8 mouse cellular contexts compared by ENCODE assay signal in the genomic region with DNA sequence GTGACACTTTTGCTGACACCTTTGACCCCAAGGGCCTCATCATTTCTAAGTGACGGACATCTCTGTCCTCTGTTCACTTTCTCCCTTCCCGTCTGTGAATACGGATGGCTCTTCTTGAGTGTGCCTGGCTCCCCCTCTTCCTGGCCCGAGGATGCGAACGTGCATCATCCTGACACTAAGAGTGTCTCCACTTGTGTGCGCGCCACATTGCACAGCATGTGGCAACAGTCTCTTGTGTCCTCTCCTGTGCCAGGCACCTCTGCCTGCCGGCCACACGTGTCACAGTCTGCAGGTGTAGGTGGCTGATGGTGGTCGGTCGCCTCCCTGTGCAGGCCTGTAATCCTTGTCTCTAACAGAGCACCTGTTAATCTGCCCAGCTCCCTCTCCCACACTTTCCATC. TPM values are rescaled to one million over a fixed set of nuclear protein-coding genes. Genes with fewer than 3 reads are reported as not detected.
DNase-seq lines count a peak whose midpoint lies in the region; ATAC-seq and TF ChIP-seq lines count a peak whose summit lies in the region.

No protein-coding gene starts in this region.

- H3K9ac ChIP-seq in liver, embryonic 15.5 days: no peak overlapping the region
- H3K9ac ChIP-seq in stomach, postnatal 0 days (ENCODE audit: low read length): no peak overlapping the region

- DNase-seq in heart, embryonic 10.5 days (ENCODE audit: low spot score): no peak
- DNase-seq in heart, postnatal 4 days: no peak
- DNase-seq in thymus, adult 2 months: no peak
- DNase-seq in thymus, postnatal 25 days: no peak
- DNase-seq in stomach, postnatal 0 days (ENCODE audit: low spot score): no peak
- no peak for DNase-seq in frontal cortex, postnatal 25 days (ENCODE audit: low spot score in 2 of 2)
- no peak for DNase-seq in kidney, adult 2 months

- peaks cover 10% of the 10 kb centered on the region; the same call in 1 of the 2 replicates for H3K36me3 ChIP-seq in heart, embryonic 10.5 days
- H3K36me3 ChIP-seq in thymus, adult 2 months (ENCODE audit: control insufficient read depth, insufficient read depth, low read length): no peaks in the 10 kb centered on the region
- 0 out of 2 replicates have a peak, but pooled peaks cover 6% of the 10 kb centered on the region for H3K36me3 ChIP-seq in liver, embryonic 15.5 days (replicated peaks)
- no peaks in the 10 kb centered on the region for H3K36me3 ChIP-seq in stomach, postnatal 0 days (ENCODE audit: control insufficient read depth, insufficient read depth, low read length)
- H3K36me3 ChIP-seq in kidney, adult 2 months (ENCODE audit: control insufficient read depth, insufficient read depth, low read length): no peaks in the 10 kb centered on the region

- no peak for TF ChIP-seq POLR2A in thymus, adult 2 months (IDR thresholded peaks at IDR 0.05; ENCODE audit: control insufficient read depth, extremely low read depth, insufficient read depth, low read length, poor library complexity)
- no peak for TF ChIP-seq POLR2A in kidney, adult 2 months (IDR thresholded peaks at IDR 0.05; ENCODE audit: low read depth, low read length)

- H3K4me1 ChIP-seq in heart, embryonic 10.5 days: peaks cover 47% of the 10 kb centered on the region
- H3K4me1 ChIP-seq in thymus, adult 2 months (replicated peaks; ENCODE audit: control insufficient read depth, insufficient read depth, low read length): peaks cover 30% of the 10 kb centered on the region
- H3K4me1 ChIP-seq in liver, embryonic 15.5 days (replicated peaks): peaks cover 78% of the 10 kb centered on the region
- H3K4me1 ChIP-seq in stomach, postnatal 0 days (replicated peaks; ENCODE audit: control insufficient read depth, insufficient read depth): peaks cover 5% of the 10 kb centered on the region; the same call in 1 of the 2 replicates
- peaks cover 3% of the 10 kb centered on the region; the same call in 1 of the 2 replicates for H3K4me1 ChIP-seq in kidney, adult 2 months (ENCODE audit: control insufficient read depth, insufficient read depth, low read length)

- H3K9me3 ChIP-seq in heart, embryonic 10.5 days: no peaks in the 10 kb centered on the region
- no peaks in the 10 kb centered on the region for H3K9me3 ChIP-seq in liver, embryonic 15.5 days (replicated peaks)
- no peaks in the 10 kb centered on the region for H3K9me3 ChIP-seq in stomach, postnatal 0 days (ENCODE audit: control insufficient read depth, low read length)

- TF ChIP-seq EP300 in stomach, postnatal 0 days (optimal IDR thresholded peaks at IDR 0.05): no peak

- no peak for TF ChIP-seq CTCF in thymus, adult 2 months (IDR thresholded peaks at IDR 0.05; ENCODE audit: borderline replicate concordance, control insufficient read depth, extremely low read depth, insufficient read depth, low read length, poor library complexity)
- TF ChIP-seq CTCF in stomach, postnatal 0 days (IDR thresholded peaks at IDR 0.05; ENCODE audit: low read depth): no peak
- no peak for TF ChIP-seq CTCF in kidney, adult 2 months (conservative IDR thresholded peaks at IDR 0.05; ENCODE audit: insufficient read depth, insufficient read length, low read depth, low read length)

- peak overlapping the region; percentile 76 for H3K27ac ChIP-seq in heart, embryonic 10.5 days
- peak overlapping the region; percentile 62; the same call in 1 of the 2 replicates for H3K27ac ChIP-seq in thymus, adult 2 months (ENCODE audit: control insufficient read depth, insufficient read depth, low read length)
- peak overlapping the region; percentile 95 for H3K27ac ChIP-seq in liver, embryonic 15.5 days (replicated peaks)
- H3K27ac ChIP-seq in stomach, postnatal 0 days (replicated peaks): peak overlapping the region; percentile 41
- no peak overlapping the region for H3K27ac ChIP-seq in kidney, adult 2 months (ENCODE audit: insufficient read depth, low read depth, low read length)

- no peak for ATAC-seq in liver, embryonic 15.5 days (ENCODE audit: insufficient read depth)
- ATAC-seq in stomach, postnatal 0 days (ENCODE audit: low FRiP score, low TSS enrichment): no peak

- H3K27me3 ChIP-seq in heart, embryonic 10.5 days (ENCODE audit: insufficient read depth, poor library complexity, severe bottlenecking): no peaks in the 10 kb centered on the region
- no peaks in the 10 kb centered on the region for H3K27me3 ChIP-seq in thymus, adult 2 months (ENCODE audit: control insufficient read depth, insufficient read depth, low read length)
- peaks cover 51% of the 10 kb centered on the region for H3K27me3 ChIP-seq in liver, embryonic 15.5 days
- H3K27me3 ChIP-seq in stomach, postnatal 0 days (ENCODE audit: control insufficient read depth, insufficient read depth, low read length): no peaks in the 10 kb centered on the region
- no peaks in the 10 kb centered on the region for H3K27me3 ChIP-seq in kidney, adult 2 months (replicated peaks; ENCODE audit: control insufficient read depth, insufficient read depth, low read length)

- H3K4me3 ChIP-seq in heart, embryonic 10.5 days: peak overlapping the region; percentile 42
- H3K4me3 ChIP-seq in thymus, adult 2 months (ENCODE audit: control insufficient read depth, insufficient read depth, low read length): no peak overlapping the region
- H3K4me3 ChIP-seq in liver, embryonic 15.5 days (replicated peaks): no peak overlapping the region
- H3K4me3 ChIP-seq in stomach, postnatal 0 days (ENCODE audit: low read depth, low read length): no peak overlapping the region
- H3K4me3 ChIP-seq in kidney, adult 2 months (ENCODE audit: insufficient read depth, low read depth, low read length): no peak overlapping the region

- WGBS in heart, embryonic 10.5 days: 54% methylated on average over 12 of the region's 12 CpGs
- 74% methylated on average over 12 of the region's 12 CpGs for WGBS in thymus, adult 2 months
- 69% methylated on average over 12 of the region's 12 CpGs for WGBS in liver, embryonic 15.5 days (ENCODE audit: insufficient replicate concordance)
- WGBS in stomach, postnatal 0 days: 56% methylated on average over 12 of the region's 12 CpGs
- 66% methylated on average over 12 of the region's 12 CpGs for WGBS in kidney, adult 2 months

- H3K4me2 ChIP-seq in liver, embryonic 15.5 days: peak overlapping the region; percentile 24; the same call in 1 of the 2 replicates
- no peak overlapping the region for H3K4me2 ChIP-seq in stomach, postnatal 0 days (replicated peaks; ENCODE audit: low read depth)

RNA-seq across cellular contexts. Expression of a gene that starts 2.4 kb away (rescaled TPM):
- polyA plus RNA-seq in heart, embryonic 10.5 days (2016; fragmentation: Nextera tagmentation; extraction: Ambion mirVana): 15.8 and 26.5 TPM in 2 replicates
- total RNA-seq in heart, postnatal 4 days (2021): 10 to 100 TPM; 75.3 to 76.7 TPM
- 278 and 280 TPM in 2 replicates for polyA plus RNA-seq in thymus, adult 2 months (2012; rRNA removed)
- 3.4 and 5.8 TPM in 2 replicates for polyA plus RNA-seq in liver, embryonic 15.5 days (2015; fragmentation: Nextera tagmentation; extraction: Ambion mirVana)
- 18.4 and 18.9 TPM in 2 replicates for polyA plus RNA-seq in stomach, postnatal 0 days (2015; fragmentation: Nextera tagmentation; extraction: Ambion mirVana)
- 168 and 175 TPM in 2 replicates for polyA plus RNA-seq in kidney, adult 2 months (2012; rRNA removed)

RNA-seq across cellular contexts. Expression of a gene that starts 23.7 kb away (rescaled TPM):
- 158 and 165 TPM in 2 replicates for polyA plus RNA-seq in heart, embryonic 10.5 days (2016; fragmentation: Nextera tagmentation; extraction: Ambion mirVana)
- 100 to 1,000 TPM in 1 of 2 experiments, 10 to 100 TPM in 1; 92.3 to 101 TPM for total RNA-seq in heart, postnatal 4 days (2021)
- polyA plus RNA-seq in thymus, adult 2 months (2012; rRNA removed): 139 and 170 TPM in 2 replicates
- 77.2 and 88.0 TPM in 2 replicates for polyA plus RNA-seq in liver, embryonic 15.5 days (2015; fragmentation: Nextera tagmentation; extraction: Ambion mirVana)
- 153 and 170 TPM in 2 replicates for polyA plus RNA-seq in stomach, postnatal 0 days (2015; fragmentation: Nextera tagmentation; extraction: Ambion mirVana)
- 251 and 317 TPM in 2 replicates for polyA plus RNA-seq in kidney, adult 2 months (2012; rRNA removed)

RNA-seq across cellular contexts. Expression of a gene that starts 23.8 kb away (rescaled TPM):
- 27.4 and 31.8 TPM in 2 replicates for polyA plus RNA-seq in heart, embryonic 10.5 days (2016; fragmentation: Nextera tagmentation; extraction: Ambion mirVana)
- 10 to 100 TPM; 21.3 to 22.1 TPM for total RNA-seq in heart, postnatal 4 days (2021)
- polyA plus RNA-seq in thymus, adult 2 months (2012; rRNA removed): 37.2 and 41.5 TPM in 2 replicates
- polyA plus RNA-seq in liver, embryonic 15.5 days (2015; fragmentation: Nextera tagmentation; extraction: Ambion mirVana): 9.6 and 11.0 TPM in 2 replicates
- polyA plus RNA-seq in stomach, postnatal 0 days (2015; fragmentation: Nextera tagmentation; extraction: Ambion mirVana): 9.1 and 9.5 TPM in 2 replicates
- polyA plus RNA-seq in kidney, adult 2 months (2012; rRNA removed): 26.6 and 27.9 TPM in 2 replicates

RNA-seq across cellular contexts. Expression of a gene that starts 26.4 kb away (rescaled TPM):
- 38.9 and 52.5 TPM in 2 replicates for polyA plus RNA-seq in heart, embryonic 10.5 days (2016; fragmentation: Nextera tagmentation; extraction: Ambion mirVana)
- 10 to 100 TPM; 37.1 to 38.3 TPM for total RNA-seq in heart, postnatal 4 days (2021)
- 7.3 and 9.3 TPM in 2 replicates for polyA plus RNA-seq in thymus, adult 2 months (2012; rRNA removed)
- polyA plus RNA-seq in liver, embryonic 15.5 days (2015; fragmentation: Nextera tagmentation; extraction: Ambion mirVana): 6.6 and 7.1 TPM in 2 replicates
- polyA plus RNA-seq in stomach, postnatal 0 days (2015; fragmentation: Nextera tagmentation; extraction: Ambion mirVana): 14.9 and 17.8 TPM in 2 replicates
- polyA plus RNA-seq in kidney, adult 2 months (2012; rRNA removed): 25.4 and 25.8 TPM in 2 replicates

RNA-seq across cellular contexts. Expression of a gene that starts 31.3 kb away (rescaled TPM):
- 6.4 and 9.8 TPM in 2 replicates for polyA plus RNA-seq in heart, embryonic 10.5 days (2016; fragmentation: Nextera tagmentation; extraction: Ambion mirVana)
- 1 to 10 TPM; 2.4 to 3.1 TPM for total RNA-seq in heart, postnatal 4 days (2021)
- 3.3 and 4.1 TPM in 2 replicates for polyA plus RNA-seq in thymus, adult 2 months (2012; rRNA removed)
- polyA plus RNA-seq in liver, embryonic 15.5 days (2015; fragmentation: Nextera tagmentation; extraction: Ambion mirVana): 0.97 and 1.3 TPM in 2 replicates
- polyA plus RNA-seq in stomach, postnatal 0 days (2015; fragmentation: Nextera tagmentation; extraction: Ambion mirVana): 46.2 and 49.4 TPM in 2 replicates
- 1.5 and 2.1 TPM in 2 replicates for polyA plus RNA-seq in kidney, adult 2 months (2012; rRNA removed)
